Mouse (Mus musculus) hindbrain, embryonic 14.5 days (tissue): ENCODE measurements around the gene Naif1. TPM values are rescaled to one million over a fixed set of nuclear protein-coding genes. Genes with fewer than 3 reads are reported as not detected.
A peak's percentile ranks its signal among the peaks of the same experiment; 100 is the strongest.
"Not testable (repeated sequence)": the region's sequence is repeated elsewhere in the genome, so short reads cannot be mapped to it uniquely, and the experiment has no call there.

ENCODE experiments used
- ATAC-seq: fragments of 200-750 bp; cut with Nextera tagmentation; 2 replicates; pipeline ENCODE4 v1.8.0; 2017; ENCODE audit warnings: moderate number of reproducible peaks, mild to moderate bottlenecking, moderate TSS enrichment, moderate library complexity; ENCODE audit not compliant: low FRiP score
- DNase-seq: peaks from one replicate; pipeline ENCODE4 v3.0.0-alpha.2; 2015; ENCODE audit warnings: low spot score
- H3K27ac ChIP-seq: fragments of 300-500 bp; sonication (generic); 2 replicates; pipeline ENCODE4 v1.5.1; 2014; ENCODE audit warnings: mild to moderate bottlenecking, moderate library complexity
- H3K27me3 ChIP-seq: fragments of 300-500 bp; sonication (generic); 2 replicates; pipeline ENCODE4 v1.6.1; 2014; ENCODE audit warnings: mild to moderate bottlenecking, low read length, mixed read lengths; ENCODE audit not compliant: control insufficient read depth, insufficient read depth
- H3K36me3 ChIP-seq: fragments of 300-500 bp; sonication (generic); replicated peaks from 2 replicates; pipeline ENCODE4 v1.6.1; 2014; ENCODE audit not compliant: control insufficient read depth, insufficient read depth
- H3K4me1 ChIP-seq: fragments of 300-500 bp; sonication (generic); replicated peaks from 2 replicates; pipeline ENCODE4 v1.6.1; 2014; ENCODE audit warnings: antibody characterized with exemption, low read length, mixed read lengths; ENCODE audit not compliant: control insufficient read depth, insufficient read depth
- H3K4me2 ChIP-seq: fragments of 300-500 bp; sonication (generic); replicated peaks from 2 replicates; pipeline ENCODE4 v1.6.1; 2014; ENCODE audit warnings: mild to moderate bottlenecking, moderate library complexity
- H3K4me3 ChIP-seq: fragments of 300-500 bp; sonication (generic); replicated peaks from 2 replicates; pipeline ENCODE4 v1.5.1; 2014; ENCODE audit warnings: mild to moderate bottlenecking, low read length
- H3K9ac ChIP-seq: fragments of 300-500 bp; sonication (generic); 2 replicates; pipeline ENCODE4 v1.6.1; 2014
- H3K9me3 ChIP-seq: fragments of 300-500 bp; sonication (generic); 2 replicates; pipeline ENCODE4 v1.6.1; 2016; ENCODE audit warnings: low read length; ENCODE audit not compliant: control insufficient read depth
- WGBS: fragments of 180-500 bp; shearing (Covaris S2); extraction: QIAGEN DNeasy Blood & Tissue Kit; methylation state at CpG from one replicate; pipeline ENCODE4 v1.1.7; 2014; 5-methylcytosine and 5-hydroxymethylcytosine counted together
- polyA plus RNA-seq: library from polyadenylated mRNA; unstranded; fragments of >200 nt; fragmentation: Nextera tagmentation; extraction: Ambion mirVana; gene quantifications from 2 replicates; pipeline ENCODE4 v1.2.1, GENCODE M21; 2014

Gene Naif1
- polyA plus RNA-seq, 1 experiment from 2014 or later, result 5.3 TPM

DNA sequence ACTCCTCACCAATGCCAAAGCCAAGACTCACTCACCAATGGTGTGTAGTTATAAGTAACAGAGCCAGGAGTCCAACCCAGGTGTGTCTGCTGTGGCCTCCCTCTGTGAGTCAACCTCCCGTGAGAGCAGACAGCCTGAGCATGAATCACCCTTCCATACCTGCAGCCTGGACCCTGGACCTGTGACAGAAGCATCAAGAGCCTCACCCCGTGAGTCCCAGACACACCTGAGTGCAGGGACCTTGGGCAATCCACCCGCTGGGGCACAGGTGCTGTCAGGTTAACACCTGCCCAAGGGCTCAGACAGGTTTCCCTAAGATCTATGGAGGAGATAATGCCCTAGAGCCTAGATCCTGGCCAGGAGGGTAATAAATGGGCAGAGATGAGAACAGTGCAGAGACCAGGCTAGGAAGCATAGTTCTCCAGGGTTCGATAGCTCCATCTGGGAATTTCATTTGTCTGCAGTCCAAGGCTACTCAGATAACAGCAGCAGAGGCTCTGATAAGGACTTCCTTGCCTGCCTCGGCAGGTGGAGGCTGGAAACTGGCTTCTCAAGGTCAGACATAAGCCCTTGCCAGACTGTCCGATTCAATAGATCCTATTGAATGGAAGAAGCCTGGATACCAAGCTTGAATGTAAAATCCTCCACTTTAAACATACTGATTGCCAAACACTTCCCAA is 20.9 kb downstream of the Naif1 start:
- Histone ChIP-seq H3K4me3 (no peak overlapping the region), H3K27ac (no peak overlapping the region), H3K36me3 (no peaks in the 10 kb centered on the region), H3K27me3 (no peaks in the 10 kb centered on the region), H3K4me1 (no peaks in the 10 kb centered on the region), H3K9me3 (no peaks in the 10 kb centered on the region), H3K9ac (no peak overlapping the region), H3K4me2 (no peak overlapping the region)
- DNase-seq, result no peak
- 90% methylated on average over 6 of the region's 6 CpGs for WGBS
- no peak for ATAC-seq

- WGBS, result 82% methylated on average over 6 of the region's 6 CpGs
- no peaks in the 10 kb centered on the region for H3K9me3 ChIP-seq
- H3K4me1 ChIP-seq, result no peaks in the 10 kb centered on the region
- no peaks in the 10 kb centered on the region for H3K27me3 ChIP-seq
- H3K9ac ChIP-seq, result no peak overlapping the region
- ATAC-seq, result no peak
- no peak overlapping the region for H3K27ac ChIP-seq
- DNase-seq, result no peak
- H3K36me3 ChIP-seq, result no peaks in the 10 kb centered on the region
- H3K4me2 ChIP-seq, result no peak overlapping the region
- no peak overlapping the region for H3K4me3 ChIP-seq
Observed at GRCm38 (mm10) chr2:32471681-32472061, 21.4 kb downstream of the Naif1 start.

GRCm38 (mm10) chr2:32475361-32475760 is 25.1 kb downstream of the Naif1 start:
- WGBS, result 100% methylated on average over 4 of the region's 9 CpGs
- H3K27me3 ChIP-seq, H3K9ac ChIP-seq, H3K36me3 ChIP-seq, H3K4me2 ChIP-seq, ATAC-seq, DNase-seq, H3K9me3 ChIP-seq, H3K4me1 ChIP-seq, H3K4me3 ChIP-seq, H3K27ac ChIP-seq: not testable (repeated sequence)

DNA sequence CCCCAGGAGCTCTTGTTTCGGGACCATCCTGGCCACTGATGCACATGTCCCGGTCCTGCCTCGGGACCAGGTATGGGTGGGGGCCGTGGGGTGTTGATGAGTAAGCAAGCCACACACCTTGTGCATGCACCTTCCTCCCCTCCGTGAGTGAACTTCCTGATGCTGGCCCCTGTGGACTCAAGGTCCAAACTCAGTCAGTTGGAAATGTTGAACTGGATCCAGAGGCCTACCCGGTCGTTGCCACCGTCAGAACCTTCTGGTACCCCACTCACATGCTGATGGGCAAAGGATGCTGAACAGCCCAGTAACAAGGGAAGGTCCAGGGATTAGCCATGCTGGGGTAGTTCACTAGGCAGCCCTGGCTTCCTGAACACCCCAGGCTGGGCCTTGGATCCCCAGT is 32.1 kb downstream of the Naif1 start:
- DNase-seq (no peak), ATAC-seq (no peak)
- Histone ChIP-seq H3K4me3 (no peak overlapping the region), H3K27ac (no peak overlapping the region), H3K4me2 (no peak overlapping the region), H3K36me3 (no peaks in the 10 kb centered on the region), H3K27me3 (no peaks in the 10 kb centered on the region), H3K4me1 (no peaks in the 10 kb centered on the region), H3K9me3 (0 out of 2 replicates have a peak, but pooled peaks cover 3% of the 10 kb centered on the region), H3K9ac (no peak overlapping the region)
- 92% methylated on average over 8 of the region's 8 CpGs for WGBS

DNA sequence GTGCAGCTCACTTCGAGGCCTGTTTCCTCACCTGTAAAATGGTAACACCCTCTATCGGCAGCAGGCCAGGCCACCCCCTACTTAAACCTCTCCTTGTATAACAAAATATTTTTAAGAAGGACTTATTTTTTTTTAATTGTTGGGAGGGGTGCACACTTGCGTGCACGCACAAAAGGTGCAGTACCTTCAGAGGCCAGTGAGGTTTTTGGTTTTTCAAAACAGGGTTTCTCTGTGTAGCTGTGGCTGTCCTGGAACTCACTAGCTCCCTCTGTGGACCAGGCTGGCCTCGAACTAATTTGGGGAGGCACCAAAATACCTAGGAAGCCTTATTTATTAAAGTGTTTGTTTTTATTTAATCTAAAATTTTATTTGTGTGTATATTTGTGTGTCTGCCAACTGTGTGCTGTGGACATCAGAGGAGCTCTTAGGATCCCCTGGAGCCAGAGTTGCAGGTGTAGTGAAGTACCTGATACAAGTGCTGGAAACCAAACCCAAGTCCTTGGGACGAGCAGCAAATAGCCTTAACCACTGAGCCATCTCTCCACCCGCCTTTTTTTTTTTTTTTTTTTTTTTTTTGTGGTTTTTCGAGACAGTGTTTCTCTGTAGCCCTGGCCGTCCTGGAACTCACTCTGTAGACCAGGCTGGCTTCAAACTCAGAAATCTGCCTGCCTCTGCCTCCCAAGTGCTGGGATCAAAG is 33.1 kb downstream of the Naif1 start:
- Histone ChIP-seq H3K4me3 (no peak overlapping the region), H3K9ac (no peak overlapping the region), H3K9me3 (0 out of 2 replicates have a peak, but pooled peaks cover 3% of the 10 kb centered on the region), H3K27ac (no peak overlapping the region), H3K4me1 (no peaks in the 10 kb centered on the region), H3K4me2 (no peak overlapping the region), H3K36me3 (no peaks in the 10 kb centered on the region), H3K27me3 (no peaks in the 10 kb centered on the region)
- no peak for DNase-seq
- ATAC-seq, result no peak
- WGBS, result 70% methylated on average over 9 of the region's 9 CpGs

GRCm38 (mm10) chr2:32484933-32485332 is 34.7 kb downstream of the Naif1 start:
- Histone ChIP-seq H3K9ac (no peak overlapping the region), H3K9me3 (no peaks in the 10 kb centered on the region), H3K27me3 (no peaks in the 10 kb centered on the region), H3K4me2 (no peak overlapping the region), H3K36me3 (no peaks in the 10 kb centered on the region), H3K27ac (no peak overlapping the region), H3K4me1 (no peaks in the 10 kb centered on the region), H3K4me3 (no peak overlapping the region)
- 87% methylated on average over 6 of the region's 6 CpGs for WGBS
- DNase-seq, result no peak
- ATAC-seq, result no peak

DNA sequence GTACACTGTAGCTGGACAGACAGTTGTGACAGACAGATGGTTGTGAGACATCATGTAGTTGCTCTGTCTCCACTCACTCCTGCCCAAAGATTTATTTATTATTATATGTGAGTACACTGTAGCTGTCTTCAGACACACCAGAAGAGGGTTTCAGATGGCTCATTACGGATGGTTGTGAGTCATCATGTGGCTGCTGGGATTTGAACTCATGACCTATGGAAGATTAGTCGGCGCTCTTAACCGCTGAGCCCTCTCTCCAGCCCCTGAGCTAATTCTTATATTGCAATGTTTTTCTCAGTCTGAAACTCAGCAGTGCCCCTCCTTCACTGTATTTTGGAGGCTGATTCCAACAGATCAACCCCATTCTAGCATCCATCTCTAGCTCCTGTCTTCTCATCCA is 35.5 kb downstream of the Naif1 start:
- 91% methylated on average over 4 of the region's 4 CpGs for WGBS

DNA sequence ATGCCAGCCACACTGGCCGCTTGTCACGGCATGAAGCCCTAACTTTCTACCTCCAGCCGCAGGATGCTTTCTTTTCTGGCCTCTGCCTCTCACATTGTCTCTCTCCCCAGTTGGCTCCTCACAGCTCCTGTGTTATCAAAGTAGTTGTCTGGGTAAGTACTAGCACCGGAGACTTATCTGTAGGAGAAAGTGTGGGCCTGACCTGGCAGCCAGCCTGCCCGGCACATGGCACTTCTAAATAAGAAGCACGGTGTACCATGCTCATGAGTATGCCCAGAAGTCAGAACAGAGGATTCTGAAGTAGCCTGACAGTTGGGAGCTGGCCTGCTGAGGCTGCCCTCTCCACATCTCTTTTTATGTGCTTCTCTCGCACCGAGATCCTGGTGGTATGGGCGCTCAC is 35.9 kb downstream of the Naif1 start:
- Histone ChIP-seq H3K36me3 (no peaks in the 10 kb centered on the region), H3K4me1 (no peaks in the 10 kb centered on the region), H3K4me3 (no peak overlapping the region), H3K27ac (no peak overlapping the region), H3K27me3 (no peaks in the 10 kb centered on the region), H3K4me2 (no peak overlapping the region), H3K9ac (no peak overlapping the region), H3K9me3 (no peaks in the 10 kb centered on the region)
- no peak for ATAC-seq
- 91% methylated on average over 9 of the region's 9 CpGs for WGBS
- no peak for DNase-seq

More for the DNA sequence above, 35.5 kb downstream of the Naif1 start:
- Histone ChIP-seq H3K4me1 (no peaks in the 10 kb centered on the region), H3K4me3 (no peak overlapping the region), H3K4me2 (no peak overlapping the region), H3K36me3 (no peaks in the 10 kb centered on the region), H3K27ac (no peak overlapping the region), H3K9ac (no peak overlapping the region), H3K9me3 (no peaks in the 10 kb centered on the region), H3K27me3 (no peaks in the 10 kb centered on the region)
- no peak for DNase-seq
- no peak for ATAC-seq

GRCm38 (mm10) chr2:32487124-32487623 is 36.9 kb downstream of the Naif1 start:
- H3K4me2 ChIP-seq, result no peak overlapping the region
- peak; percentile 75 for ATAC-seq
- WGBS, result 6% methylated on average over 6 of the region's 6 CpGs
- H3K27me3 ChIP-seq, result no peaks in the 10 kb centered on the region
- H3K9me3 ChIP-seq, result no peaks in the 10 kb centered on the region
- H3K36me3 ChIP-seq, result no peaks in the 10 kb centered on the region
- no peak overlapping the region for H3K4me3 ChIP-seq
- H3K4me1 ChIP-seq, result no peaks in the 10 kb centered on the region
- H3K9ac ChIP-seq, result no peak overlapping the region
- H3K27ac ChIP-seq, result no peak overlapping the region
- DNase-seq, result peak; percentile 91
